Mouse (Mus musculus): ENCODE data around the gene Ak5.

Ak5 gene

GRCm38 (mm10) chr3:152564516-152565113 lies 103.5 kb downstream of the Ak5 start:
- no peak for DNase-seq (ENCODE audit: low read depth, low spot score)

DNA sequence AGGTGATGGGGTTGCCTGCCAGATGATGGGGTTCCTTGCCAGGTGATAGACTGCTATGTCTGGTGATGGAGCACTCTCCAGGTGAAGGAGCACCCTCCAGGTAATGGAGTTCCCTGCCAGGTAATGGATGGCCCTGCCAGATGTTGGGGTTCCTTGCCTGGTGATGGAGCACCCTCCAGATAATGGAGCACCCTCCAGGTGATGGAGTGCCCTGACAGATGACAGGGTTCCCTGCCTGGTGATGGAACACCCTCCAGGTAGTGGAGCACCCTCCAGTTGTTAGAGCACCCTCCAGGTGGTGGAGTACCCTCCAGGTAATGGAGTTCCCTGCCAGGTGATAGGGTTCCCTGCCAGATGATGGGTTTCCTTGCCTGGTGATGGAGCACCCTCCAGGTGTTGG lies 104.3 kb downstream of the Ak5 start:
- DNase-seq (ENCODE audit: low read depth, low spot score) = no peak

DNA sequence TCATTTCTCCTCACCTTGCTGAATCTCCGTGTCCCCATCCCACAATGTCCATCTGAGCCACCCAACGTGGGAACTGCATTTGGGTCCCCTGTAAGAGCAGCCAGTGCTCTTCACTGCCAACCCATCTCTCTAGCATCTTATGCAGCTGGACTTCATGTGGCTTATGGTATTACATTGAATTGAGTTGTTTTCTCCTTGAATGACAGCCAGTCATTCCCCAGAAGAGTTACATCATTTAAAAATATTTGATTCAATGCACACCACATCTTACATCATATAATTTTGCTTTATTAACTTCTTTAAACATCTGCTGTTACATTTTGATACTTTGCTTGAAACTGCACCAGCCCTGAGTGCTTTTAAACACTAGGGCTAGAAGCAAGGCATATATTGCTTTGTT lies 106.5 kb downstream of the Ak5 start:
- DNase-seq (ENCODE audit: low read depth, low spot score) = no peak

GRCm38 (mm10) chr3:152559295-152559694 lies 108.9 kb downstream of the Ak5 start:
- DNase-seq (ENCODE audit: low read depth, low spot score) = no peak

- DNase-seq (ENCODE audit: low read depth, low spot score) = no peak
These were observed 110.1 kb downstream of the Ak5 start for GRCm38 (mm10) chr3:152558106-152558505.

DNA sequence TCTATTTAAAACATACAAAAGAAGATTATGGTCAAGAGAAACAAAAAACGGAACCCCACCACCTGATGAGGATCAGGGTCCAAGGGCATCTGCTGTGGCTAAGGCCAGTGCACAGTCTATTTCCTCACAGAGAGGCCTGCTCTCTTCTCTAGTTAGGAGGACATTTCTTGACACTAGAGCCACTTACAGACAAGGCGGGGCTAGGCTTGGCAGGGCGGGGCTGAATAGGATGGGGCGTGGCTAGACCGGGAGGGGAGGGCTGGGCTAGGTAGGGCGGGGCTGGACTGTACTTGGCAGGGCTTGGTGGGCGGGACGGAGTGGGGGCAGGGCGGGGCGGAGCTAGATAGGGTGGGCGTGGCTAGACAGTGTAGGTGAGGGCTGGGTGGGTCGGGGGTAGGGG lies 110.5 kb downstream of the Ak5 start:
- no peak for DNase-seq (ENCODE audit: low read depth, low spot score)

GRCm38 (mm10) chr3:152556919-152557318 lies 111.2 kb downstream of the Ak5 start:
- no peak for DNase-seq (ENCODE audit: low read depth, low spot score)

DNA sequence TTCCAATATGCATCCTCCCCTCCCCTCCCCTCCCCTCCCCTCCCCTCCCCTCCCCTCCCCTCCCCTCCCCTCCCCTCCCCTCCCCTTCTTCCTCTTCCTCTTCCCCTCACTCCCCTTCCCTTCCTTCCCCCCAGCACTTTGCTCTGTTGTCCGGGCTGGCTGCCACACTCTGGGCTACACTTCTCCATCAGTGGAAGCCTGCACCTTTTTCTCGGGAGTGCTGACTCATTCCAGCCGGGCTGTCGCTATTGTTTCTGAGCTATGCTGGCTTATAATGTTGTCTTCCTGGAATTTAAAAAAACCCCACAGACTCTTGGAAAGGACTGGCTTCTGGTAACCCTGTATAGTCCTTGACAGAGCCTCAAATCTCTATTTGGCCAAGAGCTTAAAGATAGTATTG lies 111.7 kb downstream of the Ak5 start:
- DNase-seq (ENCODE audit: low read depth, low spot score) = no peak

GRCm38 (mm10) chr3:152555216-152555615 lies 112.9 kb downstream of the Ak5 start:
- no peak for DNase-seq (ENCODE audit: low read depth, low spot score)

DNA sequence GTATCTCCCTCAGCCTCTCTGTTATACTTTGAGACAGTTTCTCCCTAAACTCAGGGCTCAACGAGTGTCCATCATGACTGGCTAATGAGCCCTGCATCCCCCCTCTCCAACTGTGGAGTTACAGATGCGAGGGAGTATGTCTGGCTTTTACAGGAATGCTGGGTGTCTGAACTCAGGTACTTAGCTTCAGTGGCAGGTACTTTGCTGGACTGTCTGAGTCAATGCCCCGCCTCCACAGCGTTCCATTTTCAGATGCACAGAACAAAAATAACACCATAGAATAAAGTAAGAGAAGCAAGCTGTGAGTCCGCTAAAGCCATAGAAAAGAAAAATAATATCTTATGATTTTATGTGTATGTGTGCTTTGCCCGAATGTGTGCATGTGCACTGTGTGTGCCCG lies 113.8 kb downstream of the Ak5 start:
- no peak for DNase-seq (ENCODE audit: low read depth, low spot score)

GRCm38 (mm10) chr3:152552641-152553040 lies 115.5 kb downstream of the Ak5 start:
- no peak for DNase-seq (ENCODE audit: low read depth, low spot score)

DNA sequence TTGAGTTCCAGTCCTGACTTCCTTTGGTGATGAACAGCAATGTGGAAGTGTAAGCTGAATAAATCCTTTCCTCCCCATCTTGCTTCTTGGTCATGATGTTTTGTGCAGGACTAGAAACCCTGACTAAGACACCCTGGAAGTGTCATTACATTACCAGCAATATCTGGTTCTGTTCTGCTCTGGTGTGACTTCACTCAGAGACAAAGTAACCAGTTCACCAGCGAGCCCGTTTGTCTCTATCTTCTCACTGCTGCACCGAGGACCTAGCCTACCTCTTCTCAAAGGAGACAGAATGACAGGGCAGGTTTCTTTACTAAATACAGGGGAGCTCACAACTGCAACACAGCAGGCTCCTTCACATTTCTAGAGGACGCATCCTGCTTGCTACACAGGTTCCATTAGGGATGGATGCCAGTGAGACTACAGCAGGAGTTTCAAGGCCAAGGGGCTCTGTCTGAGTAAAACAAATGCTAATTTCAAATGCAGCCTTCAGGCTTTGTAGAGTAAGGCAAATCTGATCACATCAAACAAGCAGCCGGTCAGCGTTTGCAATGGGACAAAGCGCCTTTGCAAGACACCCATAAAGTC lies 117.5 kb downstream of the Ak5 start:
- no peak for DNase-seq (ENCODE audit: low read depth, low spot score)

DNA sequence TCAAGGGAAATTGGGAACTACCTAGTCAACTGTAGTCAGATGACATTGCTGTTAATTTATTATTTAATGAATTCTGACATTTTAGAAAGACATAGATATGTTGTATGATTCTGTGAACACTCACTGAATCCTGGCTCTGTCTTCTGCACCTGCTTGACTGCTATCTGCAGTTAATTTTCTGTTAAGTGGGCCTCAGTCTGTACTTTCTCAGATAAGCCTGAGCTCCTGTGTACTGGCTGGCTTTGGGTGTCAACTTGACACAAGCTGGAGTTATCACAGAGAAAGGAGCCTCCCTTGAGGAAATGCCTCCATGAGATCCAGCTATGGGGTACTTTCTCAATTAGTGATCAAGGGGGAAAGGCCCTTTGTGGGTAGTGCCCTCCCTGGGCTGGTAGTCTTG lies 118.1 kb downstream of the Ak5 start:
- no peak for DNase-seq (ENCODE audit: low read depth, low spot score)

DNA sequence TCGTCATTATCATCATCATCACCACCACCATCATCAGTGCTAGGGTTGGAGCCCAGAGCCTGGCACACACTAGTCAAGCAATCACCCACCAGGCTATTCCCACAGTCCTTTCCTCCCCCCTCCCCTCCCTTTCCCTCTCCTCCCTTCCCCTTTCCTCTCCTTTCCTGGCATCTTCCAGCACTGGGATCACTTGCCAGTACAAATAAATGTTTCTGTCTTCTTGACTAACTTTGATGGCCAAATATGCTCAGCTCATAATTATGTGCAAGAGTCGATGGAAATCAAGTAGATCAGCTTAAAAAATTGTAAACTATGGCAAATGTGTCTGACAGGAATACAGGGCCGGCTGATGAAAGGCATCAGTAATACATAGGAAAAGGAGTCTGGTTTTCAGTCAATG lies 123.2 kb downstream of the Ak5 start:
- no peak for DNase-seq (ENCODE audit: low read depth, low spot score)

GRCm38 (mm10) chr3:152542298-152542697 lies 125.9 kb downstream of the Ak5 start:
- no peak for DNase-seq (ENCODE audit: low read depth, low spot score)

DNA sequence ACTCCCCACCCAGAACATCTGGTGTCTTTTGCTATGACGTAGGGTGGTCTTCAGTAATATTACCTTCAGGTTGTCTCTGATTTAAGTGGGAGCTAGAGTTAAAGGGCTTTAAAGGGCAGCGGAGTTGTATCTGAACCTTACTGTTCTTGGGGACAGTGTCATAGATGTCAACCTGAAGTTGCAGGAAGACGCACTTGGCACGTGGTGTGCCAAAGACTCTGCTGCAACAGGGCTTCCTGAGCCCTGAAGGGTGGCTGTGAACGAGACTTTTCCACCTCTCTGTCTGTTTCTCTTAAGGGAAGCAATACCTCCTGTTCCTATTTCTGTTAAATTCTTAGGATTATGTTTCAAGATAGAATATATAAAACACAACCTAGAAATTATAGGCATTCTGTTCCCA lies 137.8 kb downstream of the Ak5 start:
- DNase-seq (ENCODE audit: low read depth, low spot score) = no peak

- DNase-seq (ENCODE audit: low read depth, low spot score) = no peak
These were observed 138.8 kb downstream of the Ak5 start for GRCm38 (mm10) chr3:152529058-152529972.

DNA sequence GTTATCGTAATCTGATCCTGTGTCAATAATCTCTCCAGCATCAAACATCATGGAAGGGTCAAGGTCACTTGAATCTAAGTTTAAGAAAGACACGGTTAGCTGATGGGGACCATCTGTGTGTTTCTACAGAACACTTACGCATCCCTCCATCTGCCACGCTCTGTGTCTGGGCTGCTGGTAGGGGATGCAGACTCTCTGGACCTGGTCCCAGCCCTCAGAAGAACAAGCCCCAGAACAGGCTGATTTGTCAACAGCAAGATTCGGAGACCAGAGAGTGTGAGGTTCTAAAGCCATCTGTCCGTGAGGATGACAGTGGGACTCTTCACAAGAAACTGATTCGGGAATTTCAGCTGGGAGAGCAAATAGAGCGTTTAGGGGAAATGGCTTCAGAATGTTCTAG lies 141.4 kb downstream of the Ak5 start:
- DNase-seq (ENCODE audit: low read depth, low spot score) = no peak

DNA sequence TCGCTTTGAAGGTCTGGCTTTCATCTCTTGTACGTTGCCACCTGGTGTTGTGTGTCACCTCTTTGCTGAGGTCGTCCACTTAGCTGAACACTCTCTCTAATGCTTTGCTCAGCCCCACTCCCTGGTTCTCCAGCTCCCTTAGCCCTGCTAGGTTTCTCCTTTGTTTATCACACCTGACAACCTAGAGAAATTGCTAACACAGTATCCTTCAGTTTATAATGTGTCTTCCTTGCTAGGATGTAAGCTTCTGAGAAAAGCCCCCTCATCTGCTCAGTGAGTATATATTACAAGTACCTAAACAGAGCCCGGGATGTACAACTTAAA lies 144.9 kb downstream of the Ak5 start:
- no peak for DNase-seq (ENCODE audit: low read depth, low spot score)

- DNase-seq (ENCODE audit: low read depth, low spot score) = no peak
These were observed 145.4 kb downstream of the Ak5 start for GRCm38 (mm10) chr3:152522634-152523314.

GRCm38 (mm10) chr3:152521054-152521453 lies 147.1 kb downstream of the Ak5 start:
- no peak for DNase-seq (ENCODE audit: low read depth, low spot score)

DNA sequence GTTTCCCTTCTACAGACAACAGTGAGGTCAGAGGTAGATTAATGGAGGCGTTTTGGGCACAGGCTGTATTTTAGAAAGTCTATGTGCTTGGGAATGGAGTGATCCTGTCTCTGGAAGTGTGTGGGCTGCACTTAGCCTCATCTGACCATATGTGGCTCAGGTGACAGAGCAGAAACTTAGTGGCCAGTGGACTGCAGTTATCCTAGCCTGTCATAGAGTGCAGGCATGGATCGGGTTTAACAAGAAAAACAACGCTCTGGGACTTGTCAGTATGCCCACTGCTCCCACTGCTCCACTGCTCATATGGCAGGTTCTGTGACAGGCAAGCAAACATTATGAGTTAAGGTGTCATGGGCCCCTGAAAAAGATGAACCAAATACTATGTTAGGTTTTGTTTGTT lies 148.1 kb downstream of the Ak5 start:
- DNase-seq (ENCODE audit: low read depth, low spot score) = no peak
